Mouse (Mus musculus) ovary, postnatal 10 days (tissue): ENCODE results near the gene Nudt3.

ENCODE experiments used
- DNase-seq: peaks from one replicate; pipeline ENCODE4 v3.0.0; 2022; ENCODE audit warnings: low spot score

Nudt3 gene

DNA sequence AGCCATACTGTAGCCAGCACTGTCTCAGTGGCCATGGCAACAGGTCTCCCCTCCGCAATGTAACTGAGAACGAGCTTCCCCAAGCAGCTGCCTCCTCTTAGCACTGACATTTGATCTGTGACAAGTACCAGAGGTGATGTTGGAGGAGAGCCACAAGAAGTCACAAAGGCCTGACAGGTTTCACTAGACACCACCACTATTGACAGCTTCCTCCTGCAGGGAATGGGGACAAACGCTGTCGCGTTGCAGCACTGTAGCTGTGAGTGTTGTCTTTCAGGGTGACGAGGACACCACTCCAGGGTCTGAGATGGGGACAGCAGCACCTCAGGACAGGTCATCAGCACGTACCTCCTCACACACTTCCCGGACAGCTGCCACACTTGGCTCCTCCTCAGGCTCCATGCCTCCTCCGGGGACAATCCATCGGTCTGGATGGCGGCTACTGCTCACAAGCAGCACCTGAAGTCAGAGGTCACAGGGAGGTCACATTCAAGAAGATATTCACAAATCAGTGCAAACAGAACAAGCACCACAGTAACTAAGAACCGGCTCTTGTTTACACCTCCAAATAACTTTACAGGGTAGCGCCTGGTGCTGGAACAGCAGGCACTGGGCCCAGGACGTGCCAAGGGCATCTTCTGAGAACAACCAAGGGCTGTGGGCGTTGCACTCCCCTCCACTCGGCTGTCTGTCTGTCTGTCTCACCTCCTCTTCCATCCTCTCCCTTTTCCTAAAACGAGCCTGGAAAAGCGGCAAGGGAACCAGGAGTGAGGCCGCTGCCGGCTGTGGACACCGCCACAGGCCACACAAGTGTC, 26.7 kb downstream of the Nudt3 start:
- DNase-seq, result no peak

- no peak for DNase-seq
These were observed 27.5 kb downstream of the Nudt3 start for GRCm38 (mm10) chr17:27595659-27596375.

DNA sequence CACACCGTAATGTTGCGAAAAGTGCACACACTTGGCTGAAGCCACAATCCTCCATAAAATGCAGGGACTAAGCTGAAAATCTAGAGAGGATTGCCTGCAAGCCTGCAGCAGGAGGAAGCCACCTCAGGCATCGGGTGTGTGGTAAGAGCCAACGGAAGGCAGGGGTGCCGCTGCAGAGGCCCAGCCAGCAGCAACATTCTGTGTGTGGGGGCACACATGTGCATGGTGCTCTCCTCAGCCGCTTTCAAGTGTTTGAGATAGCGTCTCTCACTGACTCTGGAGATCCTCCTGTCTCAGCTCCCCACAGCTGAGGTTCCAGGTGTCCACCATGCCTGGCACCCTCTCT, 30.8 kb downstream of the Nudt3 start:
- DNase-seq, result no peak

- no peak for DNase-seq
These were observed 31.3 kb downstream of the Nudt3 start for GRCm38 (mm10) chr17:27591826-27592564.

- no peak for DNase-seq
These were observed 35.1 kb downstream of the Nudt3 start for GRCm38 (mm10) chr17:27588231-27588630.

DNA sequence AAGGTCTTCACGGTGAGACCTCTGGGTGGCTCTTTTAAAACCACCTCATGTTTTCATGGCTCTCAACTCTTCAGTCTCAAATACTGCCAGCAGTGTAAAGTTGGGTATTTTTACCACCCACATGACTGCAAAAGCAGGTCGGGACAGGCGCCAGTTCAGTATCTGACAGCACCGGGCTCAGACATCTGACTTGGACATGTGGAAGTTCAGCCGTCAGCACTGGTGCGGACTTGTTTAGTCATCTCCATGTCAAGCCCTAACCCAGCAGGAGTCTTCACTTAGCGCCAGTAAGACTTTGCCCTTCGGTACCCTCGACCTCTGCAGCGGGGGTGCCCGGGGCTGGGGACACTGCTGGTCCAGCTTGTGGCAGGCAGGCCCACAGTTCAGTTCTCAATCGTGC, 36.0 kb downstream of the Nudt3 start:
- no peak for DNase-seq

DNA sequence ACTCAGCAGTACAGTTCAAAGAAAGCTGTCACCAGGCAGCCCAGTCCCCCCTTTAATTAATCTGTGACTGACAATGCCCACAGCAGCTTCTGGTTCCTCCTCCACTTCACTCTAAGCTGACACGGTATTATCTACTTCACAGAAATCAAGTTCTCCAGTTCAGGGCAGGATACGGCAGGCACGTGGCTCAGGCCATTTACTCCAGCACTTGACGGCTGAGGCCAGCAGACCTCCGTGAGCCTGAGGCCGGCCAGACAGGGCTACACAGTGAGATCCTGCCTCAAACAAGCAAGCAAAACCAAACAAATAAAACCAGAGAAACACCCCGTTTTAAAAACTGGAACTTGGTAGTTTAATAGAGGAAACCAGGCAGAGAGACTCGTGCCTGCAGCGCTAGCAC, 36.6 kb downstream of the Nudt3 start:
- DNase-seq, result no peak

- no peak for DNase-seq
These were observed 40.0 kb downstream of the Nudt3 start for GRCm38 (mm10) chr17:27583185-27583894.

GRCm38 (mm10) chr17:27580392-27581068, 42.8 kb downstream of the Nudt3 start:
- DNase-seq, result no peak

GRCm38 (mm10) chr17:27579816-27580215, 43.5 kb downstream of the Nudt3 start:
- no peak for DNase-seq

DNA sequence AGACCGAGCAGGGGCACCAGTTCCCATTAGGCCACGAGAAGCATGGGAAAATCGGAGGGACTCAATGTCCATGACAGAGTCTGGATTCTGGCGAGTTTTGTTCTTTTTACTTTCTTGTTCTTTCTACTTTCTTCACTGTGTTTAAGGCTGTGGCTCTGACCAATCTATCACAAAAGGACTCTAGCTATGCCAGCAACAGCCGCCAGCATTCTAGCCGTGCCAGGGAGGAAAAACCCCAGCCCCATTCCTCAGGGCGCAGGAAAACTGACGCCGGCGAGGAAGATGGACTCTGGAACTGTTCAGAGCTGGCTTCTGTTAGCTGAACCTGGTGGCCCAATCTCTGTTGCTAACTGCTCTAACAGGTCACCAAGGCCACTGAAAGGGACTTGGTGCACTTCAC, 44.8 kb downstream of the Nudt3 start:
- DNase-seq, result no peak

GRCm38 (mm10) chr17:27577468-27577867, 45.8 kb downstream of the Nudt3 start:
- DNase-seq, result no peak

- DNase-seq, result no peak
These were observed 47.2 kb downstream of the Nudt3 start for GRCm38 (mm10) chr17:27576056-27576455.

DNA sequence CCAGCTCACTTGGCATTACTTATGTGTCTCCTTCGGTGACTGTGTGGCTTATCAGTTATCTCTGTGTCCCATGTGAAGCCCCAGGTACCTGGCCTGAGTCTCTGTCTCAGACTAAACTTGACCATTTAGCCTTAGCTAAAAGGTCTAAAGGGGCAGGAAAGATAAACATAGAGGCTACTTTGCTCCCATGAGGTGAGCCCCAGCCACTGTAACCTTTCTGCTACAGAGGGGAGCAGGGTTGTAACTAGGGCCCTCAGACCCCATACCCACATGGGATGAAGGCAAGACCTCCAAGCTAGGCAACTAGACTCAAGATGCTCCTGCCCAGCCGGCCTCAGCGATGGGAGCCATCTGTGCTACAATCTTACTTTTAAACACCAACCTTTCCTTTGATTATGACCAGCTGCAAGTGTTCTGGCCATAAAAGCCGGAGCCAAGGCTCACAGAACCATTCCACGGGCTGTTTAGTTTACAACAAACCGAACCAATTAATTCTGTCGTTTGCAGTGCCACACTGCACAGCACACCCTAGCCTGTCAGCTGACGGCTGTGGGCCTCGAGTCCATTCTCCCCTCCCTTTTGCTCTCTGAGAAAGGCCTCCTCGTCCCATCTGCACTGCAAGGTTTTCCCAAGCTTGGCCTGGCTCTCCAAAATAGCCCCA, 48.0 kb downstream of the Nudt3 start:
- no peak for DNase-seq

DNA sequence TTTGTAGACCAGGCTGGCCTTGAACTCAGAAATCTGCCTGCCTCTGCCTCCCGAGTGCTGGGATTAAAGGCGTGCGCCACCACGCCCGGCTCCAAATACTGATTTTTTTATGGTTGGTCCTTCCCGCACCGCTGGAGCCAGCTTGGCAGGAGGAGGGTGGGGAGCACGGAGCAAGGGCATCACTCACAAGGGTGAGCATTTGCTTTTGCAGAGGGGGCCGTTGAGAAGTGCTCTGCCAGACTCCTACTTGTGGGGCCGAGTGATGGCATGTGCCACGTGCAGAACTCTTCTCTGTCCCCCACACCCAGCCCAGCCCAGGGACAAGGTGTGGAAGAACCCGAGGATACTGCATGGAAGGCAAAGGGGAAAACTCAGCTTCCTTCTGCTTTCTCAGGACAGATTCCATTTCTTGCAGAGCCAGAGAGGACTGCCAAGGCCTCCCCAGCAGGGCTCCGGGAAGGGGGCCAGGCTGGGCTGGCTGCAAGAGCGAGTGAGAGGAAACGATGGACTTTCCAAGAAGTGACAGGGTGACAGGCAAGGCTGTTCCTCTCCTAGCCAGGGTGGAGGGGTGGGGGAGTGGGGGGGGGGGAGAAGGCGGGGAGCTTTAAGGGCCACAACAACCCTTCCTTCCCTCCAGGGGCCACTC, 48.7 kb downstream of the Nudt3 start:
- DNase-seq, result peak; percentile 35

GRCm38 (mm10) chr17:27573772-27574320, 49.4 kb downstream of the Nudt3 start:
- no peak for DNase-seq

- no peak for DNase-seq
These were observed 52.0 kb downstream of the Nudt3 start for GRCm38 (mm10) chr17:27571315-27571714.

DNA sequence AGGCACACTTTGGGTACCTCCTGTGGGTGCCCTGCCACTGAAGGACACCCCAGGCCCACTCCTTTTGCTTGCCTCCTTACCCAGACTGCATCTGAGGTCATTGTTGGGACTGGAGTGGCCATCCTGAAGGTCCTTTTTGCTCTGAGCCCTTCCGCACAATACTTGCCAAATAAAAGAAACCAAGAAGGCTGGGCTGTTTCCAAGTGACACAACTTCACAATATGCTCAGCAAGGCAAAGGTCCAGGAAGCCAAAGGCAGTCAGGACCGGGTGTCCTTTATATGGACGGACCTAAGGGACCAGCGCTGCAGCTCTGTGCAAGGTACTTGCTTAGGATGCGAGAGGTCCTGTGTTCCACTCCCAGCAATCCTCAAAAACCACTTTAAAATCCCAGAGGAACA, 55.1 kb downstream of the Nudt3 start:
- DNase-seq, result no peak

GRCm38 (mm10) chr17:27565942-27566267, 57.4 kb downstream of the Nudt3 start:
- DNase-seq, result no peak

DNA sequence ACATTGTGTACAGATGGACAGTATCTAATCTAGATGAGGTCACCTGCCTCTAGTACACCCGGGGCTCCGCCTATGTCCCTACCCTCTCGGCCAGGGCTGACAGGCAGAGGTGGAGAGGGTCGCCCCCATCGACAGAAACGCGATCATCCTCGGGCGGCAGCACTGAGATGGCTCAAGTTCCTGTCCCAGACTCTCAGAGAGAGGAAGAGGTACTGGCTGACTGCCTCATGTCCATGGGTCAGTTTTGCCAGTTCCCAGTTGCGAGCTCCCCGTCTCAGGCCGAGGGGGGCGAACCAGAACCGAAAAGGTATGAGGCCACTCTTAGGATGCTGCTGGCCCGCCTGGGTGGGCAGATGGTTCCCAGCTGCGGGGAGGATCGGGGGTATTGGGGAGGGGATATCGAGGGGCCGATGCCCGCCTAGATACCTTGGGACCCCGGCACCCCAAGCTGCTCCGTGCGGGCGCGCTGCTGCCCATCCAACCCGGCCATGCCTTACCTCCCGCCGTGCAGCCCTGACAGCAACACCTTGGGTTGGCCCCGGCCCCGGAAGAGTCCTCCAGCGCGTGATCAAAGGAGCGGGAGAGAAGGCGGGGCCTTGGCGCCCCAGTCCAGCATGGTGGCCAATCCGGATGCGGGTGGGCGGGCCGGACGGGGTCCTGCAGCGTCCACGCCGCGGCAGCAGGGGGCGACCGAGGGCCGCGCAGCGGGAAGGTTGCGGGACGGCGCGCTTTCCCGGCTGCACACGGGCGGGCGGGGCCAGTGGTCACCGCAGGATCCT, 57.9 kb downstream of the Nudt3 start, which contains the start of gene AI413582:
AI413582 (minus strand) TSS at position 594 of the 779 bp plus-strand sequence.
- peak; percentile 97 for DNase-seq
